Mouse (Mus musculus): ENCODE measurements at regions not wholly inside any gene's neighbourhood (a gene's known extent, or its start where the extent isn't known, plus 50 kb on each side); places are given as distances from the start of the nearest gene placed in this dataset.

- TF ChIP-seq CTCF (IDR thresholded peaks at IDR 0.05; ENCODE audit: insufficient read depth, low read length) (no peak), POLR2A (IDR thresholded peaks at IDR 0.05; ENCODE audit: borderline replicate concordance, extremely low read depth, low read depth, low read length) (no peak)
These were observed 341.3 kb upstream of the Adamts5 start for GRCm38 (mm10) chr16:86242766-86243510.

Measured in lung, adult 2 months (tissue).